Mouse (Mus musculus) hematopoietic stem cell, adult 5-6 weeks (primary cell): ENCODE data around the gene Prkce. TPM values are rescaled to one million over a fixed set of nuclear protein-coding genes. Genes with fewer than 3 reads are reported as not detected.

Experiments used
- ATAC-seq, 2 experiments: fragments of 125-278 bp in 1 of 2; replicated peaks in 1 of 2; 2 replicates each; pipeline ENCODE4 v1.8.0; 2016 to 2017; ENCODE audit warnings: inconsistent platforms in 2 of 2, mild to moderate bottlenecking in 2 of 2, moderate number of reproducible peaks in 2 of 2, low read depth in 1 of 2, moderate TSS enrichment in 1 of 2; ENCODE audit not compliant: low FRiP score in 2 of 2, poor library complexity in 2 of 2, severe bottlenecking in 2 of 2, insufficient read depth in 1 of 2, low TSS enrichment in 1 of 2
- total RNA-seq: library from RNA; stranded (forward); fragments of 172-1452, 232-1000 nt; gene quantifications from 2 replicates; pipeline ENCODE4 v1.2.3, GENCODE M21; 2017

Gene Prkce
- total RNA-seq, 1 experiment from 2014 or later: 15.4 TPM

DNA sequence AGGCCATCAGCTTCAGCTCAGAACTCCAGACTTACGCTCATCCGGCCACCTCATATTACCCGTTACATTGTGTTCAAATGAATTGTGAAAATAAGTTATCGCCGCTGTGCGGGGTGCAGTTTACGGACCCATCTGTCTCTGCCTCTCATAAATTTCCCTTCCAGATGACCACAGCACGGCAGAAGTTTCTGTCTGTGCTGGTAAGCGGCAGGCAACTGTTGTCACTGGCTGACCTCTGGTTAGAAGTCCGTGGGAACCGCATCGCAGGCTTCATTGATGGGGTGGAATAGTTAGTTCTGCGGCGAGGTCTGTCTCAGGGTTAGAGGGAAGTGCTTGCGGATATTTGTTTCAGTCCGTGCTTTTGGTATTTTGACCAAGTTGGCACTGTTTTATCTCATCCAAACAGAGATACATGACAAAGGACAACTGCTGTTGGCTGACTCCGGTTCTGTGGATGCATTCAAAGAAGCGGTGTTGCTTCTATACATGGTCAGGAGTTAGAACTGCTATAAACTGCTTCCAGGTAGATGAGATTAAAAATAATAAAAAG, 372.4 kb downstream of the Prkce start:
- ATAC-seq: no peak

DNA sequence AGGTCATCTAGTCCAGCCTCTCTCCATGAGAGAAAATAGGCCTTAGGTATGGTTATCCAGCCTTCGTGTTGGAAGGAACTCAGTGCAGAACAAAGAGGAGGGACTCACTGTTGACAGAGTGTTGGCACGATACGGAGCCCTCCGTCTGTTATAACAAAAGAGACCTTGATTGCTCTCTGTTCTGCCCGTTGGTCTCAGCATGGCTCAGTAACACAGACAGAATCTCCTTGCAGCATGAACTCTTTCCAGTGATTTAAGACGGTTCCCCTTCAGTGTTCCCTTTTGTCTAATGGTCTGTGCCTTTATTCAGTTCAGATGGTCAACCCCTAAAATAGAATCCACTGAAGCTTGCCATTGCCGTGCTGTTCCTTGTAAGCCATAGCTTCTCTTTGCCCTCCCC, 378.9 kb downstream of the Prkce start:
- no peak for ATAC-seq

DNA sequence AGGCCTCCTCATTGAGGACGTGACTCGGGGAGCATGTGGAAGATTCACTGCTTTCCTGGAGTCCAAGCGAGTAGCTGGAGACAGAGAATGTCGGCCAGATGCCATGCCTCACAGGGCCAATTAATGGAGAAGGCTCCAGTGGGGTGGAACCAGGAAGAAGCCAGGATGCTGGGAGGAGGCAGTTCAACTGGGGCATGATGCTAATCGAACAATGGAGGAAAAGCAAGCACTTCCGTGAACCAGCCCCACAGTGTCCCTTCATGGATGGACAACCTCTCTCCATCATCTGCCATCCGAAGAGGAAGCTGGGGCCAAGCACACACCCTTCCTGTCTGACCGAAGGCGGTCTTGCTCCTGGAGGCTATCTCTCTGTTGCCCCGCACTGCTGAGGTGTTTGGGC, 381.5 kb downstream of the Prkce start:
- no peak for ATAC-seq

DNA sequence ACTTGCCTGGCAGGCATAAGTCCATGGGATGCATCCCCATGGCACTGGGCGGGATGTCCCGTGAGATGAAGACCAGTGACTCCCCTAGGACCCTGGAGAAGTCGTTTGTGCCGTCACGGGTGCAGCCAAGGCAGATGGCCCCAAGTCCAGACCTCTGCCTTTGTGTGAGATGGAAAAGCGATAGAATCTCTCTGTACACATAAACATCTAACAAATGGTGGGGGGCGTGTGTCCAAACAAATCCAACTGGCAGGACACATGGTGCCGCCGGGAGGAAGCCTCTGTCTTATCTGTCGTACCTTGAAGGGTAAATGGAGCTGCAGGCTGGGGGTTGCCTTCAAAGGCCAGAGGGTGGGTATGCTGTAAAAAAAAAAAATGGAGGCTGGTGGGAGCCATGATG, 384.0 kb downstream of the Prkce start:
- ATAC-seq: no peak

DNA sequence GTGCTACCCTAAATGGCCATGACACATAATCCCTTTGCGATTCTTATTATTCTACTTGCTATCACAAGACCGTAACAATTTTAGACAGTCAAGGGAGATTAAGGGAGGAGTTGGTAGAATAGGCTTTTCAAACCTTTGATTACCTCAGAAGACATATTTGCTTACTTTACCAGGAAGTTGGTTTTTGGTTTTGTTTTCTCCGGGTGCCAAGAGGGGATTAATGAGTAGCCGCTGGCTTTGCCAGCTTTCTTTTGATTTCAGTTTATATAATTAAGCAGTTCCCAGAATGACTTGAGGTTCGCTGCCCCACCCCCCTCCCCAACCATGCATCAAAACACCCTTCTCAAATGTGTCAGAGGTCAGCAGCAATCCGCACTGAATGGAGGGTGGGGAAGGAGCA, 384.4 kb downstream of the Prkce start:
- no peak for ATAC-seq

DNA sequence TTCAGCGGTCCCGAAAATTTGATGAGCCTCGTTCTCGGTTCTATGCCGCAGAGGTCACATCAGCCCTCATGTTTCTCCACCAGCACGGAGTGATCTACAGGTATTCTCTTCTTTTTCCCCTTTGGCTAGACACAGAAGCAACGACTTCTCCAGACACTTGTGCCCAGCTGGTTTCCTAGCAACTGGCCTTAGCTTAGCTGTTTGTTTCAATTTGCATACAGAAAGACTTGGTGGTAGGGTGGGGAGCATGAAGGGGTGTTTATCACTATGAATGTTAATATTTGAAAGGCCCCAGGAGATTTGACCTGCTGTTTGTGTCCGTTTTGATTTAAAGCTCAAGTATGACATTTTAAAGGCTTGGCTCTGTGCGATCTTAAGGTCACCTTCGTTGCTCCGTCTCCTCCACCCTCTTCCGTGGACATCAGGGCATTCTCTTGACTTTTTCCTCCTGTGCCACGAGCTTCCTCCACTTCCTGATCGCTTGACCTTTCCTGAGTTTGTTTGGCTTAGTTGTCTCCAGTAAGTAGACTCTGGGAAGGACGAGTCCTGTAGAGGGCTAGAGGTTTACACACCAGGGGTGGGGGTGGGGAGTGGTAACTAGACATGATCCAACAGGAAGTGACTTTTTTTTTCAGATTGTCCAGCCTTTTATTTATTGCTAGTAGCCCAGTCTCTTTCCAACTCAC, 391.8 kb downstream of the Prkce start:
- ATAC-seq: no peak

GRCm38 (mm10) chr17:86560499-86560898, 392.9 kb downstream of the Prkce start:
- ATAC-seq: no peak

GRCm38 (mm10) chr17:86570491-86570890, 402.9 kb downstream of the Prkce start:
- 0 out of 4 replicates have a peak, but pooled peaks of 1 of the 2 experiments have one; percentile 12 for ATAC-seq

GRCm38 (mm10) chr17:86571266-86571665, 403.7 kb downstream of the Prkce start:
- no peak for ATAC-seq

DNA sequence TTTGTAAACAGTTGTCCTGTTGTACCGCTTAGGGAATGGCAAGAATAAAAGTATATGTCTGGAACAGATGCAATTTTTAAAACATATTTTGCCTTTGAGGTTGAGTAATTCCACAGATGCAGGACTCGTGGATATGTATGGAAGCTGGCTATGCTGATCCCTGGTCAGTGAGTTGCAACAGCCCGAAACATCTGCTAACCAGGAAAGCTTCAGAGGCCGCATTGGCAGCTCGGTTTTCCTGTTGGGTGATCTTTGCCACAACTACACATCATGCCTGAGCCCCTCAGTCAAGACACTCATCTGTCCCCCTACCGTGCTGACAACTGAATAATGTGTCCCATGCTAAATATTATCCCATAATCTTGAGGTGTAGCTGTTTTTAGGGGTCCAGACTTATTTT, 404.6 kb downstream of the Prkce start:
- no peak for ATAC-seq

DNA sequence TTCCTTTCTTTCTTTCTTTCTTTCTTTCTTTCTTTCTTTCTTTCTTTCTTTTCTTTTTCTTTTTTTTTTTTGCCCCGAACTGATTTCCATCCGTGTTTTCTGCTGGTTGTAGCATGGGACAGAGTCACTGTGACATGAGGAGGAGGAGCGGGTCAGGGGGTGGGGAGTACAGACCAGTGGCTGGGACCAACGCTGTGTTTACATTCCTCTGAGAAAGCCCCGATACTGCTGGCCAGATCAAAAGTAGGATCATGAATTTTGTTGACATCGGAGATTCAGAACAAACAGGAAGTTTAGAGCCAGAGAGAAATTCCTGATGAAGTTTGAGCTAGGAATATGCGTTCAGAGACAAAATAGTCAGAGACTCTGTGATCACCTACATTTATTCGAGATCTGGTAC, 405.0 kb downstream of the Prkce start:
- ATAC-seq: no peak

DNA sequence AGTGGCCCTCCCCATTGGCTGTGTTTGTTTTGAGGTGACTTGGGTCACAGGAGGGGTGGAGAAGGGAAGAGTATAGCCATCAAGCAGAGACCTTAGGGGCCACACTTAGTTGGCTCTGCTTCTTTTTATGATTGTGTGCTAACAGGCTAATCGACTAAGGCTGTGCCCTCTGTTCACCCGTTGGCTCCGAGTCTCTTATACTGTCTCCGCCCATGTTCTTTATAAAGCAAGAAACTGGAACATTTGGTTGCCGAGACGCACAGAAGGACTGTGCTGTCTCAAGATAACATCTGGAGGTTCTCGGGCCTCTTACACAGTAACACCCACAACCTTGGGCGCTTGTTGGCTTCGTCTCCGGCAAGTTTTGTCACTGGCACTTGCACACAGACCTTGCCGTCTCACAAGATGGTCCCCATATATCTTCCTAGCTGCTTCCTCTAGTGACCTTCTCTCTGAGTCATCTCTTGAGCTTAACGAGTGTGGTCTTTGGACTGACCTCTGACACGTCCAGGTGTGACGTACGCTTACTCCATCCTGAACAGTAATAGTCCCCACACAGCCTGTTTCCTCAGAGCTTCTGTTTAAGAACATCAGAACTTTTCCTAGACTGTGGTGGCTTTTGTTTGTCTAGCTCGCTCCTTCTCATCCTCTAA, 406.1 kb downstream of the Prkce start:
- no peak for ATAC-seq

DNA sequence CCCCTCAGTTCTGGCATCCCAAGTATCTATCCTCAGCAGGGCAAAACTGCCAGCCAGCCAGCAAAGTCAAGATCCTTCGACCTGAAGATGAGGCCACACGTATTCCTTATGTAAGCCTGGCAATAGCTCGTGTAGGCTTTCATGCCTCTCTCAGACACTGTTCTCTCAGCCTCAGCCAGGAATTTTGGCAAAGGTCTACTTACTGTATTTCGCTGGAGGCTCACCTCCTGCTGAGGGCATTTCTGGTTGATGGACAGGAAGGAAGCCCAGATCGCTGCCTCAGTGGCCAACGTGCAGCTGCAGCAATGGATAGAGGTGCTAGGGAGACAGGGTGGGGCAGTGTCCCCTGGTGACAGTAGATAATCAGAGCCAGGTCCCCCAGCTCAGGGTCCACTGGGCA, 413.1 kb downstream of the Prkce start:
- ATAC-seq: no peak

GRCm38 (mm10) chr17:86582341-86582740, 414.8 kb downstream of the Prkce start:
- ATAC-seq: no peak

DNA sequence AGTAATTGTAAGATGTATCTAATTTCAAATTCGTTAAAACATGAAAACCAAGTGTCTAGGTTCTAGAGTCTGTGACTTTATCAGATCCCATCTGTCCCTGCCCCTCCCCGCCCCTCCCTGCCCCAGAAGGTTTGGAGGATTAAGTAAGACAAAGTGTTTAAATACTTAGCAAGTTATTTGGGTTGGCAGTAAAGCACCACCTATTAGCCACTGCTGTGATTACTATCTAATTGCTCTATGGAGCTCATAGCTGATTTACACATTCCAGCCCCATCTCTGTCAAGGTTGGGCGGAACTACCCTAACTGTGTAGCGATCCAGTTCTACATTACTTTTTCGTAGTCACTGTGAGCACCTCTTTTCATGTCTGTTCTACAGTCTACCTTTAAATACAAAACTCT, 418.9 kb downstream of the Prkce start:
- ATAC-seq: no peak

GRCm38 (mm10) chr17:86588704-86589449, 421.3 kb downstream of the Prkce start:
- no peak for ATAC-seq

GRCm38 (mm10) chr17:86589681-86590080, 422.1 kb downstream of the Prkce start:
- no peak for ATAC-seq

DNA sequence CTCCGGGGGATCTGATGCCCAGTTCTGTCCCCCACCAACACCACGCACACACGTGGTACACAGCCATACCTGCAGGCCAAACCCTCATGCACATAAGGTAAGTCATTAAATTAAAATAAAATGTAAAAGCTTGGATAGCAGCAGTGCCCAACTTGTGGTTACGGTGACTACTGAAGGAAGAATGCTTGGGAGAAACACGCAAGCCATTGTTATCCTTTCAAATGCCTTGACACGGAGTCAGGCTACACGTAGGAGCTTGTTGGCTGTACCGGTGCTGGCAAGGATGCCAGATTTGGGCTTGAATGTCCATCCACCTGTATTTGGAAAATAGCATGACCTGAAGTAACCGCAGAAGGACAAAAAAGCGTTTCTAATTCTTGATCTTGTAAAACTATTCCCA, 423.7 kb downstream of the Prkce start:
- ATAC-seq: no peak
